Mouse (Mus musculus) ovary, postnatal 14 days (tissue): ENCODE data around the gene Nid1.
"Not testable (repeated sequence)": the region's sequence is repeated elsewhere in the genome, so short reads cannot be mapped to it uniquely, and the experiment has no call there.

Experiments
- DNase-seq: peaks from one replicate; pipeline ENCODE4 v3.0.0; 2022; ENCODE audit warnings: low spot score

The Nid1 gene

DNA sequence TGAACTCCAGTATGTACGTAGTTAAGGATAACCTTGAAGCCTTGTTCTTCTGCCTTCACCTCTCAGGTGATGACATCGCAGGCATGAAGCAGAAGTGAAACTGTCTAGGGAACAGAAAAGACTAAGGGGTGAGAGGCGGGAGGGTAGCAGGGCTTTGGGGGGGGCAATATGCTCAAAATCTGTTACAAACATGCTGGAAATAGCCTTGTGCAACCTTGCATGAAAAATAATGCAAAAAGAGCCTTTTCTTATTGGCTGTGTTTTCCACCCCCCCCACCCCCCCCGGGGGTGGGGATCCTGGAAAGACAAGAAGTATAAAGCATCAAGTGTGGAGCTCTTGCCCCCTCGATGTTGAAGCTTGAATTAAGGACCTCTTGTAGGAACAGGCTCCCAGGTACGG, 16.0 kb downstream of the Nid1 start:
- DNase-seq = not testable (repeated sequence)

GRCm38 (mm10) chr13:13454249-13454648, 16.9 kb downstream of the Nid1 start:
- not testable (repeated sequence) for DNase-seq

DNA sequence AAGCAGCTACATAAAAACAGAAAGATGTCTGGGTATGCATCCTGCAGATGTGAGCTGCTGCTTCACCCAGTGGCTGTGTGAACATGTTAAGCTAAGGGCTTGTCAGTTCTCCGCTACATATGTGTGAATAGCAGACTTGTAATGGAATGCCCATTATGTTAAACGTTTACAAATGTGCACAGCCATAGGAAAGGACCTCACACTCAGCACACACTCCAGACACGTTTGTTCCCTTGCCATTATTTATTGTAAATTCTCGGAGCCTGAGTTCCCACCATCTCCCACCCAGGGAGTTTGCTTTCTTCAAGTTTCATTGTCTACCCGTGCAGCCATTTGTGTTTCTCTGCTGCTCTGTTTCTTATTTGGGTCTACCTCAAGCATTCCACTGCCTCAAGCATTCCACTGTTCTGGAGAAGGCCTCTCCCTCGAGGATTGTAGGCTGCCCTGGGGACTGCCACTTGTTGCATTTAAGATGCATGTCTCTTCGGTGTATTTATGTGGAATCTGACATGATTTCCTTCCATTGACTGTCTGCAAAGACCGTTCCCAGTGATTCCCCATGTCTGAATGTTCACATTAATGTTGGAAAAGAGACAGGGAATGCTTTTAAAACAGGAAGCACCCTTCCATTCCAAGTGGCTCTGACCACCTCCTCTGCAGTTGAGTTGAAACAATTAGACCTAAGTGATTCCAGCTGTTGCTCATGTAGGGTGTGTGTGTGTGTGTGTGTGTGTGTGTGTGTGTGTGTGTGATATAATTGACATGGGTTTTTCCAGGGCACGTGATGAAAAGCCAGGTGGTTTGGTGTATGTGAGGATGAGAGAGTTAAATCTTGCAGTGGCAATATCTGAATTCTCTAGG, 18.5 kb downstream of the Nid1 start:
- DNase-seq = not testable (repeated sequence)

- no peak for DNase-seq
Observed at GRCm38 (mm10) chr13:13458138-13458737, 20.9 kb downstream of the Nid1 start.

DNA sequence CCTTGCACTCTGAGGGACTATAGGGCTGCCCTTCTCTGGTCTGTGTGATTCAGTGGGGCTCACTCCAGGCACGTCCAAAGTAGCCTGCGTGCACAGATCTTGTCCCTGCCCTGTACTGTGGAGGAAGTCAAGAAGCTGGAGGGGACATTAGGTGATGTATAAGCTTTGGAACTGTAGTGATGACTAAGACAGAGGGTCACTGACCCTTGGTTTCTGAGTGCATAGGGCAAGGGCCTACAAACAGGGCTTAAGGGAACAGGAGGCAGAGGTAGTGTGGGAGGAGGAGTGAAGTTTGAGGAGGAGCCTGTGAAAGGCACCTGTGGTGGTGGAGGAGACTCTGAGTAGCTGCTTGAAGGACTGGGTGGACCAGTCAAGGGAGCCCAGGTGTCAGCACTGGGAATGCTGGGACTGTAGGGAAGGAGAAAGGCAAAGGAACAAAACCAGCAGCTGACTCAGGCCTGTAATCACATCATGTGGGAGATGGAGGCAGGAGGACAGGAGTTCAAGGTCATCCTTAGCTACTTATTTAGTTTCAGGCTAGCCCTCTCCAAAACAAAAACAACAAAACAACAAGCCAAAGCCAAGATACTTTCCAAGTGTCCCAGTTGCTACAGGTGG, 23.3 kb downstream of the Nid1 start:
- no peak for DNase-seq

- DNase-seq = no peak
Observed at GRCm38 (mm10) chr13:13461446-13462192, 24.3 kb downstream of the Nid1 start.

- no peak for DNase-seq
Observed at GRCm38 (mm10) chr13:13463949-13464348, 26.6 kb downstream of the Nid1 start.

DNA sequence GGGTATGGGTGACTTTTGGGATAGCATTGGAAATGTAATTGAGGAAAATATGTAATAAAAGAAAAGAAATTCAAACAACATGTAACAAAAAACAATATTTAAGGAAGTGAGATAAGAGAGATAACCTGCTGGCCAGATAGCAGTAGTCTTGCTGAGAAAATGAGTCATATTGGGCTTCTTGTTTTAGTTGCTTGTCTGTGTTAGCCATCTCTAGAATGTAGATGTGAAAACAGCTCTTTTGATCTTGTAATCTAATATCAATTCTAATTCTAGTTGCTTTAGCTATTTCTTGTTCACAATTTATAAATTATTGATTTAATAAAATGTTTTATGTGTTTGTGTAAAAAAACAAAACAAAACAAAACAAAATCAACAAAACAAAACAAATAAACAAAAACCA, 29.9 kb downstream of the Nid1 start:
- DNase-seq = not testable (repeated sequence)

DNA sequence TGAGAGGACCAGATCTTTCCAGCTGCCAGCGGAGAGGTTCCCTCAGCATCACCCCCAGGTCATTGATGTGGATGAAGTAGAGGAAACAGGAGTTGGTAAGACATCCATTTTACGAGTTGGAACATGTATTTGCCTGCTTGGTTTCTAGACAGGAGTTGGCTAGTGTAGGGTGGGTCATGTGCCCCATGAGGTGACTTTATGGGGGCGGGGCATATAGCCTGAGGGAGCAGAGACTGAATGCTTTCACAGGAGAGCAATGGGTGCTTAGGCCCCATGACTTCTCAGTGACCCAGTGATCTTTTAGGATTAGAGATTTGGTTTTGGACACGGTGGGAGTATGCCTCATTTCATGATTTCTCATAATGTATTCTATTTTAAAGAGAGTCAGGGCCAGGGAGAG, 31.2 kb downstream of the Nid1 start:
- no peak for DNase-seq

- DNase-seq = no peak
Observed at GRCm38 (mm10) chr13:13471334-13471757, 34.0 kb downstream of the Nid1 start.

GRCm38 (mm10) chr13:13474464-13474863, 37.1 kb downstream of the Nid1 start:
- not testable (repeated sequence) for DNase-seq

- no peak for DNase-seq
Observed at GRCm38 (mm10) chr13:13474991-13475390, 37.6 kb downstream of the Nid1 start.

DNA sequence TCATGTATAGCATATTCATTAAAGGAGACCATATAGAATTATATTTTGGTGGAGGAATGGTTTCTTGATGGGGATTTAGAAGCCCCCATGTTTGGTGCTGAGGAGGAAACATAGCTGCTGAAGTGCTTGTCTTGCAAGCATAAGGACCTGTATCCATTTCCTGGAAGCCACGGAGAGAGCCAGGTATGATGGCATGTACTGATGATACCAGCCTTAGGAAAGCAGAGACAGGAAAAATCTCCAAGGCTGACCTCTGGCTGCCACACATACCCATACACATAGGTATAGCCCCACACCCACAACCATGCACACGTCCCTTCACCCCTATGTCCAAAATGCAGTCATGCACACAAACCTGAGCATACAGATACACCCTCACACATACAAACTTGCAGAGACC, 39.2 kb downstream of the Nid1 start:
- DNase-seq = no peak

GRCm38 (mm10) chr13:13477046-13477445, 39.7 kb downstream of the Nid1 start:
- no peak for DNase-seq

GRCm38 (mm10) chr13:13479986-13480385, 42.6 kb downstream of the Nid1 start:
- DNase-seq = no peak

DNA sequence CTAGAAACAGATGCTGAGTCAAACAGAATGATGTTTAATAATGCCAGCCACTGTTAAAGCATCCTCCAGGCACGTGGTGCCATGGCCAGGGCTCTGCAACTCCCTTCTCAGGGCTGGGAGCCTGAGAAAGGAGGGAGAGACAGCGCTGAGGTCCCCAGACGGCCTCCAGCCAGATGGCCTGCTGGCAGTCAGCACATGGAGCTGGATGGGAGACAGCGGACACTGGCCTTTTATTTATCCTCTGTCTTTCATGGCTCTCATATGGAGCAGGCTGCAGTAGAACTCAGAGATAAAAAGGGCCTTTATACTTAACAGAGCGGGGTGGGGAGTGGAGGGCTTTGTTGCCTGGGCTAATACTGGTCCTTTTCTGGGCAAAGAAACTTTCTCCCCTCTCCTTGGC, 43.7 kb downstream of the Nid1 start:
- peak; percentile 33 for DNase-seq

- no peak for DNase-seq
Observed at GRCm38 (mm10) chr13:13481875-13482674, 44.7 kb downstream of the Nid1 start.

- DNase-seq = no peak
Observed at GRCm38 (mm10) chr13:13484351-13484751, 47.0 kb downstream of the Nid1 start.

GRCm38 (mm10) chr13:13484883-13485282, 47.5 kb downstream of the Nid1 start:
- DNase-seq = no peak

- DNase-seq = no peak
Observed at GRCm38 (mm10) chr13:13485682-13486081, 48.3 kb downstream of the Nid1 start.

GRCm38 (mm10) chr13:13487851-13488250, 50.5 kb downstream of the Nid1 start:
- DNase-seq = no peak
